Mouse (Mus musculus): Measurements from ENCODE around the gene Terf2ip.

The Terf2ip gene

GRCm38 (mm10) chr8:112010997-112011815 is at the start of gene Terf2ip, which contains the start of gene Kars:
Terf2ip (plus strand) TSS chr8:112011398.
Kars (minus strand) TSS chr8:112011323.
- peak; percentile 92 for DNase-seq

DNA sequence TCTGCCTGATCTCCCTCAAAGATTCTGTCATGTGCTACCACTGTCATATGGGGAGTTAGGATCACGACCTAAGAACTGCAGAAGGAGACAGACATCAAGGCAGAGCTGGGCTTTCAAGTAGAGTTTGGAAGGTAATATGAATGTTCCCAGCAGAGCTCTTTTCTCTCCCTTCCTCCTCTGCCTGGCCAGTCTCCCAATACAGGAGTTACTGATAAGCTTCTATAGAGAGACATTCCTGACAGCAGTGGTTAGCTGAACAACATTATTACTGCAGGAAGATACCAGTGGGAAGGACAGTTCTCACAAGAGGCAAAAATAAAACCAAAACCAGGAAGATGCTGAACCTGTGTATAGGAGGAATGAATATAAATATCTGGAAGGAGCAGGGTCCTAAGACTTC is 48.6 kb upstream of the Terf2ip start:
- no peak for DNase-seq

GRCm38 (mm10) chr8:111963091-111963490 is 48.1 kb upstream of the Terf2ip start:
- DNase-seq: no peak

DNA sequence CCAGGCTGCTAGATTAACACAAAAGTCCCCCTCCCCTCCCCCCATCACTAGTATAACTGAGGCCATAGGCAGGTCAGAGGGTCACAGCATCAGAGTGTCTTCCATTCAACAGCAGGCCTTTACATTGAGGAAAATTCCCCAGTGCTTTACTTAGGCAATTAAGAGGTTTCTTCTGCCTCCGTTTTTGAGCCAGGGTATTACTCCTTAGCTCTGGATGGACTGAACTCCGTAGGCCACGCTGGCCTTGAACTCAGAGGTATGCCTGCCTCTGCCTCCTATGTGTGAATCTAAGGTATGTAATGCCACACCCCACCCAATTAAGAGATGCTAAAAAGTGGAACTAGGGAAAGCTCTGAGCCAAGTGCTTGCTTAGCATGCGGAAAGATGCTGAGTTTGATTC is 47.7 kb upstream of the Terf2ip start:
- no peak for DNase-seq

- DNase-seq: no peak
Observed at GRCm38 (mm10) chr8:111964351-111964750, 46.8 kb upstream of the Terf2ip start.

DNA sequence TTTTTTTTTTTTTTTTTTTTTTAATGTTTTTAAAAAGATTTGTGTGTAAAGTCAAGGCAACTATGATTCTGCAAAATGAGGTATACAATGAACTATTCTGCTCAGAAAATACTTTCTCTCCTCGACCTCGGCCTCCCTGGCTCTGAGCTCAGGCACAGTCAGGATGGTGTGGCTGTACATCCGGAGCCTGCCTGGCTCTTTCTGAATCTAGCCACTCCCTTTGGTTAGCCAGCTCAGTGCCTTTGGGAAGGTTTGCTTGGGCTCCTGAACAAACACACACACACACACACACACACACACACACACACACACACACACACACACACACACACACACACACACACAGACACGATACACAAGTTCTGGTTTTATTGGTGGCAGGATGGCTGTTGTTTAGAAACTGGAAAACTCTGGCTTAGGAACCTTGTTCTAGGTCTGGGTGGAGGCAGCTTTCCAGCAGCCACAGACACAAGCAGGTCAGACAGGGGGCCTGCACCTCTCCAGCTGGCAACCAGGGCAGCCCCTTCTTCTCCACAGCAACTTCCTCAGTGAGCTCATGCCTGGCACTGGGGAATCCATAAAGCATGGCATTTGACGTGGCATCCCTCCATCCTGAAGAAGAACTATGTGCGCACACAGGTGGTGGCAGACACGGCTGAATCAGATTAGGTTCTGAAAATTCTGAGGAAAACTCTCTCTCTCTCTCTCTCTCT is 46.2 kb upstream of the Terf2ip start:
- no peak for DNase-seq

DNA sequence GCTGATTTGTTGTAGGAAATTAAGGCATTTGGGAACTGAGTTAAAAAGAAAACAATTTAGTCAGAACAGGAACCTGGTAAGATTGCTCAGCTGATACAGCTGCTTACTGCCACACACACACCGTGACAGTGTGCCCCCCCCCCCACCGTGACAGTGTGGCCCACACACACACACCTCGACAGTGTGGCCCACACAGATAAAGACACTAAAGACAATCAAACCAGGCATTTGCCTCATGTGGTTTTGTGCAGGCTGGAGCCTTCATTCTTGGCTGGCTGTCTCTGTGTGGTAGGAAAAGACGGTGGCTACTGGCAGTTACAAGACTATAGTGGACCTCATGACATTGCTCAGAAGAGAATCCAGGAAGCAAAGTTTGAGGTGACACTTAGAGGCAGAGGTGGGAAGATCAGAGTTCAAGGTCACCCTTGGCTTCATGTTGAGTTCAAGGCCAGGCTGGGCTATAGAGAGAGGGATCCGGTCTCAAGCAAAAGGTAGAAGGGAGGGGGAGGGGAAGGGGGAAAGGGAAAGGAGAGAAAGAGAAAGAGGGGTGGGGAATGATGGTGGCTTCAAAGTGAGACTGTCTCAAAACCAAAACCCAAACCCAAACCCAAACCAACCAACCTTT is 43.8 kb upstream of the Terf2ip start:
- DNase-seq: no peak

GRCm38 (mm10) chr8:111968541-111968940 is 42.7 kb upstream of the Terf2ip start:
- DNase-seq: no peak

- DNase-seq: no peak
Observed at GRCm38 (mm10) chr8:111968991-111969390, 42.2 kb upstream of the Terf2ip start.

DNA sequence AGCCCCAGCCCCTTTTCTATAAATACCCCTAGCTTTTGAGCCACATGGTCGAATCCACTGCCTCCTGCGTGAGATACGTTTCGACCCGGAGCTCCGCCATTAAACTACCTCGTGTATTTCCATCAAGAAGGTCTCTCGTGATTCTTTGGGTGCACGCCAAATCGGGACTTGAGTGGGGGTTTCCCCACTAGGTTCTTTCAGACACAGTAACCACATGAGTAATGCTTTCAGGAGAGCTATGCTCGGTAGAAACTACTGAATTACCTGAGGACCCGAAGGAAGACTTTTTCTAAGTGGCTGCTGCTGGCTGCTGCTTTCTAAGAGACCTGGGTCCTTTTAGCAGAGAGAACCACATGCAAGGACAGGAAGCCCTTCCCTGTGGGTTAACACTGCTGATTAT is 37.1 kb upstream of the Terf2ip start:
- no peak for DNase-seq

DNA sequence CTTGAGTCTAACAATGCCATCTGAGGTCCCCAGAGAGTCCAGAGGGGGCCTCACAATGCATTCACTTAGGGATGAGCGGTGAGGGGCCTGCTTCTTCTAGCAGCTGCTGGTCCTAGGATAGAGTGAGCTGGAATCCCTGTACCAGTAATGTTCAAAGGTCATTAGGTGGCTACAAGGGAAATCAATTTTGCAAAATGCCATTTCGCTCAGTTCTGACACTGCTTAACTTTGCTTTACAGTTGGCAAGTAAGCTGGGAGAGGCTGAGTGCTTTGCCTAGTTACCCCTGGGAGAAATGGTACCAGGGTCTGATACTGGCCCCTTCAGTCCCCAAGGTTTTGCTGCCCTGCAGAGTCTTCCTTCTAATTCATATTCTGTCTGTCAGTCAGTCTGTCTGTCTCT is 35.5 kb upstream of the Terf2ip start:
- no peak for DNase-seq

DNA sequence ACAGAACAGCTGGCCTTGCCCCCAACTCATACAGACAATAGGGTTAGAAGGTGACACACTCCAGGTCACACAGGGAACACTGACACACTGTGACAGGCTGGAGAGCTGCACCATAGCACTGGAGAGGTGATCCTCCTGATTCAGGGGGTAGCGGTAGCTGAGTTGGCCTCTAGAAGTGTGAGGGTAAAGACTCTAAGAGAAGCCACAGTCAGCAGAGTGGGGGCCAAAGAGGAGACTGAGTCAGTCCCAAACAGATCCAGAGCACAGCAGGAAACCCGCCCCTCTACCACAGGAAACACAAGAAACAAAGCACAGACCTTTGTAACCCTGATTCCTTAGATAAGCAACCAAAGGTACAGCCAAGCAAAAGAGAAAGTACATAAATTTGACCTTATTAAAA is 34.9 kb upstream of the Terf2ip start:
- no peak for DNase-seq

DNA sequence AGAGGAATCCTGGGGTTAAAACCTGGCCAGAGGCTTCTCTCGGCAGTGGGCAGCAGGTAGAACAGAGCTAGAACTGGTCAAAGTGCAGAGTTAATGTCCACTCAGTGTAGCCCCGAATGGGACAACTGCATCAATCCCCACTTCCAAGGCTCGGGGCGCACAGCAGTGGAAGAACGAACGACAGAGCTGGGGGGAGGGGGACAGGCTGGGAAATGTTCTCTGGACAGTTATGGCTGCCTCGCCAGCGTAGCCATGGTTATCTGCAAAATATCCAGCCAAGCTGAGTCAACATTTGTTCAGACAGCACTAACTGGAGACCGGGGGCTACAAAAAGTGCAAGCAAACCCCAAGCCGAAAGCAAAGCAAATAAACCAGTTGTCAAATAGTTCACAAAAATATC is 33.1 kb upstream of the Terf2ip start:
- no peak for DNase-seq

- peak; percentile 59 for DNase-seq
Observed at GRCm38 (mm10) chr8:111982116-111982515, 29.1 kb upstream of the Terf2ip start.

DNA sequence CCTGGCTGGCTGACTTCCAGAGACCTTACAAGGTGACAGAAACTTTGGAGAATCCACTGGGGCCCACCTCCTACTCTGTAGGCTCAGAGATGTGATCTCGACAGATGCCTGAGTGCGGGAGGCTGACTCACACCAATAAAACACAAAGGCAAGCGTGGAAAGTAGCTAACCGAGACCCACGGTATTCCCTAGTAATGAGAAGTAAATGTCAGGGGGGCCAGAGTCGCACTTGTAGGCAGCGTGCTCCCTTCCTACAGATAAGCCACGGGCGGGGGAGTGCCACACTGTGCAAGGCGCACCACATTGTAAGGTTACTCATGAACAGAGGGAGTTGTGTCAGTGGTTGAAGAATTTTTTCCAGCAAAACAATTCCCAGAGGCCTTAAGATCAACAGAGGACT is 26.7 kb upstream of the Terf2ip start:
- DNase-seq: no peak

GRCm38 (mm10) chr8:111989911-111990310 is 21.3 kb upstream of the Terf2ip start:
- DNase-seq: peak; percentile 82

- no peak for DNase-seq
Observed at GRCm38 (mm10) chr8:111991278-111991677, 19.9 kb upstream of the Terf2ip start.

DNA sequence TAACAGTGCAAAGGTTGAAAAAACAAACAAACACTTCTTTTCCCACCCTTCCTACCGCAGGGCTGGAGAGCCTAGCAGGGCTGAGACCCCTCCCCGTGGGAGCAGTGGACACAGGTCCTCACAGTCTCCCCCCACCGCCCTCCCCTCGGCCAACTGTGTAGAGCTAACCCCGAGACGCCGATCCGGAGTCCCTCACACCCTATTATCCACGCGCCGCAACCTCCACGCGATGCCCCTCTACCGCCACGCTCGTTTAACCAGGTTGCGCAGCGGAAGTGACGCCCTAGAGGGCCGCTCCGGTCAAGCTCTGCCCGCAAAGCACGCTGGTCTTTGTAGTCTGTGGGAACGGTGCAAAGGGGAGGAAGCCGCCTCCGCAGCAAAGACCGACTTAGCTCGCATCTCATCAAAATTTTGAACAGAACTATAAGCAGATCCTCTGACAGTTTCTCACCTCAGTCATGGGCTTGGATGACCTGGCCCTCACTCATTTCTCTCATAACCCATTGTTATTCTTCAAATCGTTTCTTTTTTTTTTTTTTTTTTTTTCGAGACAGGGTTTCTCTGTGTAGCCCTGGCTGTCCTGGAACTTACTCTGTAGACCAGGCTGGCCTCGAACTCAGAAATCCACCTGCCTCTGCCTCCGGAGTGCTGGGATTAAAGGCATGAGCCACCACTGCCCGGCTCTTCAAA is 19.0 kb upstream of the Terf2ip start, which contains the start of gene Adat1:
Gene Adat1, minus strand, starts transcription at position 290 of the 690 bp plus-strand sequence.
- DNase-seq: peak; percentile 80

- no peak for DNase-seq
Observed at GRCm38 (mm10) chr8:111992703-111993039, 18.5 kb upstream of the Terf2ip start.

- DNase-seq: no peak
Observed at GRCm38 (mm10) chr8:112004754-112005153, 6.4 kb upstream of the Terf2ip start.

- no peak for DNase-seq
Observed at GRCm38 (mm10) chr8:112005601-112006000, 5.6 kb upstream of the Terf2ip start.

DNA sequence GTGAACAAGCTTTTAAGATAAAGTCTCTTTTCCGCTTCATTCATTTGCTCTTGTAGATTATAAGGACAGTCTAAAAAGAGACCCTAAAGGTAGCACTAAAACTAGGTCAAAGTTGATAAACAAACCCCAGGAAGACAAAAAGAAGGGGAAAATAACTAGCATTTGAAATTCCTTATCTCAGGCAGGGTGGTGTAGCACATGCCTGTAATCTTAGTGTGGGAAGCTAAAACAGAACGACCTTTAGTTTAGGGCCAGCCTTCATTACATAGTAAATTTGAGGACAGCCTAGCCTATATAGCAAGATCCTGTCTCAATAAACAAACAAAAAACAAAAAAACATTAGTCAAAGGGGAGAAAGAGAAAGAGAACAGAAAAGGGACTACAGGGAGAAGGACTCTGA is 3.5 kb upstream of the Terf2ip start:
- DNase-seq: no peak

GRCm38 (mm10) chr8:112009558-112009957 is 1.6 kb upstream of the Terf2ip start:
- DNase-seq: no peak

All from cerebellum, adult 8-10 months (tissue).